Mouse (Mus musculus): ENCODE data around the gene Tnrc6c.

The Tnrc6c gene

GRCm38 (mm10) chr11:117653491-117654351, at the start of gene Tnrc6c:
Gene Tnrc6c, plus strand, starts transcription at chr11:117654289.
- DNase-seq (ENCODE audit: extremely low read depth, low read depth, low spot score): no peak

- DNase-seq (ENCODE audit: extremely low read depth, low read depth, low spot score): no peak
Measured at GRCm38 (mm10) chr11:117606137-117606536, 48.0 kb upstream of the Tnrc6c start.

GRCm38 (mm10) chr11:117606605-117607203, 47.4 kb upstream of the Tnrc6c start:
- no peak for DNase-seq (ENCODE audit: extremely low read depth, low read depth, low spot score)

GRCm38 (mm10) chr11:117608141-117608789, 45.8 kb upstream of the Tnrc6c start:
- no peak for DNase-seq (ENCODE audit: extremely low read depth, low read depth, low spot score)

GRCm38 (mm10) chr11:117608976-117609375, 45.1 kb upstream of the Tnrc6c start:
- no peak for DNase-seq (ENCODE audit: extremely low read depth, low read depth, low spot score)

- no peak for DNase-seq (ENCODE audit: extremely low read depth, low read depth, low spot score)
Measured at GRCm38 (mm10) chr11:117610589-117610988, 43.5 kb upstream of the Tnrc6c start.

GRCm38 (mm10) chr11:117611068-117611467, 43.0 kb upstream of the Tnrc6c start:
- DNase-seq (ENCODE audit: extremely low read depth, low read depth, low spot score): no peak

- no peak for DNase-seq (ENCODE audit: extremely low read depth, low read depth, low spot score)
Measured at GRCm38 (mm10) chr11:117611860-117612259, 42.2 kb upstream of the Tnrc6c start.

GRCm38 (mm10) chr11:117612885-117613284, 41.2 kb upstream of the Tnrc6c start:
- no peak for DNase-seq (ENCODE audit: extremely low read depth, low read depth, low spot score)

- DNase-seq (ENCODE audit: extremely low read depth, low read depth, low spot score): no peak
Measured at GRCm38 (mm10) chr11:117617368-117617908, 36.7 kb upstream of the Tnrc6c start.

- DNase-seq (ENCODE audit: extremely low read depth, low read depth, low spot score): no peak
Measured at GRCm38 (mm10) chr11:117618214-117618613, 35.9 kb upstream of the Tnrc6c start.

- DNase-seq (ENCODE audit: extremely low read depth, low read depth, low spot score): no peak
Measured at GRCm38 (mm10) chr11:117618774-117619173, 35.3 kb upstream of the Tnrc6c start.

- no peak for DNase-seq (ENCODE audit: extremely low read depth, low read depth, low spot score)
Measured at GRCm38 (mm10) chr11:117619581-117619980, 34.5 kb upstream of the Tnrc6c start.

- DNase-seq (ENCODE audit: extremely low read depth, low read depth, low spot score): no peak
Measured at GRCm38 (mm10) chr11:117625196-117625595, 28.9 kb upstream of the Tnrc6c start.

- DNase-seq (ENCODE audit: extremely low read depth, low read depth, low spot score): no peak
Measured at GRCm38 (mm10) chr11:117626557-117626956, 27.5 kb upstream of the Tnrc6c start.

- DNase-seq (ENCODE audit: extremely low read depth, low read depth, low spot score): no peak
Measured at GRCm38 (mm10) chr11:117627060-117627562, 27.0 kb upstream of the Tnrc6c start.

- no peak for DNase-seq (ENCODE audit: extremely low read depth, low read depth, low spot score)
Measured at GRCm38 (mm10) chr11:117627746-117628311, 26.3 kb upstream of the Tnrc6c start.

GRCm38 (mm10) chr11:117628312-117628779, 25.7 kb upstream of the Tnrc6c start:
- no peak for DNase-seq (ENCODE audit: extremely low read depth, low read depth, low spot score)

- DNase-seq (ENCODE audit: extremely low read depth, low read depth, low spot score): no peak
Measured at GRCm38 (mm10) chr11:117629865-117630264, 24.2 kb upstream of the Tnrc6c start.

GRCm38 (mm10) chr11:117630868-117631565, 23.1 kb upstream of the Tnrc6c start:
- DNase-seq (ENCODE audit: extremely low read depth, low read depth, low spot score): no peak

Measured in fat pad, adult 2 months (tissue).